Mouse (Mus musculus) right cerebral cortex, adult 18-20 months (tissue): Measurements from ENCODE around the gene Tmcc3.
"Not testable (repeated sequence)": the region's sequence is repeated elsewhere in the genome, so short reads cannot be mapped to it uniquely, and the experiment has no call there.

Source experiments
- DNase-seq: peaks from one replicate; pipeline ENCODE4 v3.0.0; 2022; ENCODE audit warnings: mixed read lengths

The Tmcc3 gene

DNA sequence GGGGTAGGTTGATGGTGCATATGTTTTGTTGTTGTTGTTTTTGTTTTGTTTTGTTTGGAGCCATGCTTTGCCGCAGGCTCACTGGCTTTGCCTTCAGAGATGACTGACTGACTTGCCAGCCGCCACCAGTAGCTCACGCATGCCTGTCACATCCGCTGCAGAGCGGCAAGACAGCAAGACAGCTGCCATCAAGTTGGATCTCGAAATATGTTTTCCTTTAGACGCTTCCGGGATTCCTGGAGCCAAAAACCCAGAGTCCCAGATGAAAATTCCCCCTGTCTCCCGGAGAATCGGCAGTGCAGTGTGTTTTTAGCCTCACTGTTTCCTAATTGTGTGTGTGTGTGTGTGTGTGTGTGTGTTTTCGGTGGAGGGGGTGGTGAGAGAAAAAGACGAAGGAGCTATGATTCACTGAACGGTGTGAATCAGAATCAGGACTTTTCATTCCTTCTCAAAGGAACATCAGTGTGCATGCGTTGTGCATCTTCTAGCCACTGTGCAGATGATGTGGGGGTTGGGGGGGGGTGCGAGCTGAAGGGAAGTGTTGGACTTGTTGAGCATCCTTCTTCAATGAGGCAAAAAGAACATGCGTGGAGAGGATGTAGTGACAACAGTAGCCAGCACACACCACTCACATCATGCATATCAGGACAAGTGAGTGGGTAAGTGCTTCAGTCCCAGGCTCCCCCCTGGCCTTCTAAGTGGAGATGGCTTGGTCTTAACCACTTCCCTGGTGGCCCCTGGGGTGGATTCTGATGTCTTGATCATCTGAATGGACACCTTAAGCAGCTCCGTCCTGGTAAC, 208.8 kb downstream of the Tmcc3 start:
- peak; percentile 48 for DNase-seq

DNA sequence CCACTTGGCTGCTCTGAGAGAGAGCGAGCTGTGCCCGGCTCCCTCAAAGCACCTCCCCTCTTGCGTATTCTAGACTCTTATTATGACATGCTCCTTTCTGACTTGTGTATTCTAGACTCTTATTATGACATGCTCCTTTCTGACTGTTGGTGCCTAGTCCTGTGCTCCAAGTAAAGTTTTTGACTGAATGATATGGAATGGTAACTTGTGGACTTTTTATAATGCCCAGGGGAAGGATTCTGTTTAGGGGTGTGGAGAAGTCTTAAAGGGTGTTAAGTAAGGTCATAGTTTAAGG, 209.3 kb downstream of the Tmcc3 start:
- no peak for DNase-seq

DNA sequence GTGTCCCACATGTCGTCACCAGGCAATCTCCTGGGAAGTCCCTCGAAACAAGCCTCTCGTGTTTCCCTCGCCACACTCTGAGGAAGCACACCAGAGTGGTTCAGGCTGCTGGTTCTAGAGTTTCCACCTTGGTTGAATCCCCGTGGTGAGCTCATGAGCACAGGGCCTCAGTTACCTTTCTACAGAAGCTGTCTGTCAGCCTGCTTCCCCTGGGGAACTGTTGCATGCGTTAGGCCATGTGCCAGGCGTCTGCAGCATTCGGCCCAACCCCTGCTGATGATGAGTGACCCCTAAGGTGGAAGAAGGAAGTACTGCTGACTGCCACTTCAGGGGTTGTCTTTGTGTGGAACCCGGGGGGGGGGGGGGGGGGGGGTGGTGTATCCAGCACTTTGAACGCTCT, 210.0 kb downstream of the Tmcc3 start:
- no peak for DNase-seq

DNA sequence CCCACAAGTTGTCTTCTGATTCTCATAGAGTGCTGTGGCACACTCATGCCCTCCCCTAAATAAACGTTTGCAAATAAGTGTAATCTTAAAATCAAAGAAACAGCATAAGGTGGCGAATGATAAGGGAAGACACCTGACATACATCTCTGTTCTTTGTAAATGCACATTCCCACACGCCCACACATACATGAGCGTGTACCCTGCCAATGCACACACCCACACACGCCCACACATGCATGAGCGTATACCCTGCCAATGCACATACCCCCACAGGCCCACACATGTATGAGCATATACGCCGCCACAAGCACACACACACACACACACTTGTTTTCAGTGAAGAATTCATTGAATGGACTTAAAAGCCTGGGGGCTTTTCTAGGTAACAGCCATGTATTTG, 211.5 kb downstream of the Tmcc3 start:
- DNase-seq: peak; percentile 33

DNA sequence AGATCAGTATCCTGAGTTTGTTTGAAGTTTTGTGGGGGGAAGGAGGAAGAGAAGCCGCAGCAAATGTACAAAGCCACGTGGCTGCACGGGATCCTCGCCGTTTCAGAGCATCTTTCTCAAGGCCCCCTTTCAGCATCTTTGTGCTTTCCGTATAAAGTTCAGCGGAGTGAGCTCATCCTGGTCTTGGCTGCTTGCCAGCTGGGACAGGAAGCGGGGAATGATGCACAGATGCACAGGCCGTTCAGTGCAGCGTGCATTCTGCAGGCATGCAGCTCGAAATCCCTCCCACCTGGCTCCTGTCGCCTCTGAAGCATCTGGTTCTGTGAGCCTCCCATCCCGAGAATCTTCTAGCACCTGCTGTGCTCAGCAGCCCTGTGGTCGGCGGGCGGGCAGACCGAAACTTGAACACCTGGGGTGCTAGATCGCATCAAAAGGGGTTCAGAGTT, 212.0 kb downstream of the Tmcc3 start:
- DNase-seq: peak; percentile 87

DNA sequence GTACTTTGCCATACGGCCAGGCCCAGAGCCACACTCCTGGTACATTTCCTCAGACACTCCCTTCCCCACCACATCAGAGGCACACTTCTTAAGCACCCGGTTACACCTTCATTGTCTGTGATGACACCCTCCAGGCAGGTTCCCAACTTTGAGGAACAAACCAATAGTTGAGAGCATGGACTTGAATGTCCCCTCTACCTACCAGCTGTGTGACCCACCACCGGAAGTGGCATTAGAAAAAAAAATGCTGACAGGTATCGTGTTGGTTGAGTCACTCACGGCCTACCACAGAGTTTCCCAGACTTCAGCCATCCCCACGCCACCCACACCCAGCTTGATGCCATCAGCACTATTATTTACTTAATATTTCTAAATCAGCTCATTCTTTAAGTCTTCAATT, 213.2 kb downstream of the Tmcc3 start:
- no peak for DNase-seq

DNA sequence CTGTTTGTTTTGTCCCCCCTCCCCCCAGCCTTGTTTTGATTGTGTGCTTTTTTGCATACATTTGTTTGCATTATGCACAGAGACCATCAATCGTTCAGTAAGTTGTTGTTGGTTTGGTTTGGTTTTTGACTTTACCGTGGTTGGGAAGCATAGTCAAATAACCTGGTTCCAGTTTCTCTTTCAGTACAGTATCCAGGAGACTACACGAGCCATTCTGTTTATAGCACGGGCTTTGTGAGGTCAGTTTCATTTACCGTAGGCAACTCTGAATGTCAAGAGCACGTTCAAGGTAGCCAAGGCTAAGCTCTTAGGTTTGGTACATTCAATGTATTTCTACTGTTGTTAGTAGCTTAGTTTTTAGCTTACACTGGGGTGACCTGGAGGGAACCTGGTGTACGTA, 214.0 kb downstream of the Tmcc3 start:
- no peak for DNase-seq

DNA sequence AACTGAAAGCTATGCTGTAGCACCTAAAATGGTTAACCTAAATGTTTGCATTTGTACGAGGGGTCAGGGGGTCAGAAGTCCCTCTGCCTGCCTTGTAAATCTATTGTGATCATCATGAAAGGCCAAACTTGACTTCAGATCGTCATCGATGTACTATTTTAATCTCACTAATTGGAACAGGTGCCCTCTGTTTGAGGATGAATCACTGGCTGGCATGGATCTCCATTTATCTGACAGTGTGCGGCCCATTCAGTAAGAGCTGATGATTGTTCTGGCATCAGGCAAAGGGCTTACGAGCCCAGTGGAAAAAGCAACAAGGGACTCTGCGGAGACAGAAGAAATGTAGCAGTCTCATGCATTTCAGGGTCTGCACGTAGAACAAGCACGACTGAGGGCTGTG, 215.1 kb downstream of the Tmcc3 start:
- no peak for DNase-seq

DNA sequence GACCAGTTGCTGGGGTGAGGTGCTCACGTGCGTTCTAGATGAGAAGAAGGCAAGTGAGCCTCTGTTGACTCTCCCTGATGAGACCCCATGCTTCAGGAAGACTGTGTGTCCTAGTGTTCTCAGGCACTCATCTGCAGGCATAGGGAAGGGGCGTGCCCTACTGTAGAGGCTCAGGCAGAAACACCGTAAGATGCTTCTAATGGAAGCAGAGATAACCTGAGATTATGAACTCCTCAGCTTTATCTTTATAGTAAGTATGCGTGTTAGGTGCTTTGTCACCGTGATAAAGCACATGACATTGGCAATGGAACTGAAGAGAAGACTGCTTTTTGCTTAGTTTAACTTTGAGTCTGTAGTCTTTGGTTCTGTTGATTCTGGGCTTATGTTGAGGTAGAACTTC, 215.5 kb downstream of the Tmcc3 start:
- no peak for DNase-seq

DNA sequence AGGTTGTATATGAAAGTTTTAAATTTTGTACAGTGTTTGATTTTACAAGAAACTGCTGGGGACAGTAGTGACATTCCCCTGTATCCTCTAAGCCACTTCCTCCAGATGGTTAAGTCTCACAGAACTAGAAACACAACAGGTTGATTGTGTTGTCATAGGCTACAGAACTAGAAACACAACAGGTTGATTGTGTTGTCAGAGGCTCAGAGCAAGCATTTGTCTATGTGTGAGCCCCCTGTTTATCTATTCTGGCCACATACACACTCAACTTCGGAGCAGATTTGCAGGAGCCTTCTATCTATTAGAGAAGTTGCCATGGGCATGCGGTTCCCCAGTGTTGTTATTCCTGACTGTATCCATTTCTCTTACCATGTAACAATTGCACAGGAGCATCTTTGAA, 218.3 kb downstream of the Tmcc3 start:
- DNase-seq: no peak

DNA sequence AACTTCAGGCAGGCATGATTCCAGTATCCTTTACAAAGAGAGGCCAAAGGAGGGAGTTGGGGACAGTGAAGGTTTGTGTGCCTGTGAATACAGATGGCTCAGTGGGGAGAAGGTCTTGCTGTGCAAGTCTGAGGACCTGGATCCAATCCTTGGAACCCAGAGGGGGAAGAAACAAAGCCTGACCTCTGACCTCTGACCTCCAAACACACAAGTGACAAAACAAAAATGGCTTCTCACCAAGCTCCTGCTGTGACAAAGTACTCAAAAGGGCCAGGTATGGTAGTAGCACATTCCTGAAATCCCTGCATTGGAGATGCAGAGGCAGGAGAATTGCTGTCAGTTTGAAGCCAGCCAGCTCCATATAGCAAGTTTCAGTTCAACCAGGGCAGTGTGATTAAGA, 219.7 kb downstream of the Tmcc3 start:
- DNase-seq: no peak

DNA sequence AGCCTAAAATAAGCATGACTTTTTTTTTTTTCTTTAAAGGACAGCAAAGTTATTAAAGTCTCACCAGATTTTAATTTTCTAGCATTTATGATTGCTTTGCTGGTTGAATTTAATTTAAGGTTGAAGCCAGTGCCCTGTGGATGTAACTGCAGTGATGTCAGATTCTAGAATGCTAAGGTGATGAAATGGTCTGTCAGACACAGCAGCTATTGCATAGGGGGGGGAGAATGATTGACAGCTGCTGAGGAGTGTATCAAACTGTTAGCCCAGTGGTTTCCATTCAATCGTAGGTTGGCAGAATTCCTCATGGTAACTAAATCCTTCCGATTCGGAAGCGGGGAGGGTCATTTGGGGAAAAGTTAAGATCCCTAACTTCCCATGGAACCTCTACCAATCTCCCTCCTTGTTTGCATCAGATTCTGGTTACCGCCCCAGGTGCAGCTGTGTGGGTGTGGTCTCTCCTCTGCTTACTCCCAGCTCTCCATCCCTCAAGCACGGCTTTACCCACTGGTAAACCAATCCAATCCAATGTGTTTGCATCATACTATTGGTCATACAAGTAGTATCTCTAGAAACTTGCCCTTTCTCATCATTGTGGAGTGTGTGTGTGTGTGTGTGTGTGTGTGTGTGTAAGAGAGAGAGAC, 221.5 kb downstream of the Tmcc3 start:
- no peak for DNase-seq

DNA sequence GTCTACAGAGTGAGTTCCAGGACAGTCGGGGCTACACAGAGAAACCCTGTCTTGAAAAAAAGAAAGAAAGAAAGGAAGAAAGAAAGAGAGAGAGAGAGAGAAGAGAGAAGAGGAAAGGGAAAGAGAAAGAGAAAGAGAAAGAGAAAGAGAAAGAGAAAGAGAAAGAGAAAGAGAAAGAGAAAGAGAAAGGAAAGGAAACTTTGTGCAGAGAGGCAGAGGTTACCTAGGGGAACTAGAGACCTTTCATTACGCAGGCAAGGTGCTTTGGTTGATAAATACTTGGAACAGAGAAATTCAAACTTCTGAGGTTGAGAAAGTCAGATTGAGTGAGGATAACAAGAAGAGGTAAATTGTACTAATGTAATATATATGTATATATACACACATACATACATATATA, 226.9 kb downstream of the Tmcc3 start:
- DNase-seq: not testable (repeated sequence)

DNA sequence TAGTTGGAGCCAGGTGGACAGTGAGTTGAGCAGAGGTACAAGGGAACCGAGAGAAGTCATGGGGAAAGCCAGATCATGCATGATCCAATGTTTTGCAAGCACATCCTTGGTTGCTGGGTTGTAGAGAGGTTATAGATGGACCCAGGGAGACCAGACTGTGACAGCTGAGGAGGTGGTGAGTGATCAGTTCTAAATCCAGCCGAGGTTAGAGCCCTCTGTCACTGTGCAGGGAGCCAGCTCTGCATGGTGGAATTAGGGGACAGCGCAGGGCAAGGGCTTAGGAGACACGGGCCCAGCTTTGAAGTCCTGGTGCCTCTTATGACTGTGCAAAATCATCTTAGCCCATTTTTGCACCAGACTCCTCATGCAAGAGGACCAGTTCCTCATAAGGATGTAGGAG, 228.5 kb downstream of the Tmcc3 start:
- DNase-seq: no peak

DNA sequence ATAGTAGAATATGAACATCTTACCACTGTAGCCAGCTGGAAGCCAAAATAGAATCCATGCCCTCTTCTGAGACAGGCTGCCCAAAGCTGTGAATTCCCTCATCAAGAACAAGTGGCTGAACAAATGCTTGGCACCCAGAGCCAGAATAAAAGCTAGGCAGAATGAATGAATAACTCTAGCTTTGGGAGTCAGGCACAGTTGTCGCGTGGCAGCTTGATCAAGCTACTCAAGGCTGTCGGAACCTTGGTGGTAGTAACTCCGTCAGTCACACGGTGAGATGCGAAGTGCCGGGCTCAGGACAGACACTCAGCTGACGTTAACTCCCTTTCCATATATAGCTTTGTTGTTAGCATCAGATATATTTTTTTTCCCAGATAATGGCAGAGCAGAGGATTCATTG, 232.2 kb downstream of the Tmcc3 start:
- no peak for DNase-seq

DNA sequence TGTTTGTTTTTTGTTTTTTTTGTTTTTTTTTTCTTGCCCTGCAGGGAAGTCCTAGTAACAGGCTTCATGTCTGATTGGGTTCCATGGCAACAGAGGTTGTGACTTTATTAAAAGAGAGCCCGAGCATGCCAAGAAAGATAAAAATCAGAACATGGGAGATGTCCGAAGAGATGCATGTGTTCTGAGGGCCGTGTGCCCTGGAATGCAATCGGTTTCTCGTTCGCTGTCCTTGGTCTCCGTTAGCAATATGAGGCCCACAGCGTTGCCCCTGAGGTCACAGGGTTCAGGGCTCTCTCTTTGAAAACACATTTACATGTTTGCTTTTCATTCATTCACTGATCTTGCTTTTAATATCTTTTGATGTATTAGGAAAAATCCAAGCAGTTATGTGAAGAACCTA, 233.1 kb downstream of the Tmcc3 start:
- DNase-seq: no peak

DNA sequence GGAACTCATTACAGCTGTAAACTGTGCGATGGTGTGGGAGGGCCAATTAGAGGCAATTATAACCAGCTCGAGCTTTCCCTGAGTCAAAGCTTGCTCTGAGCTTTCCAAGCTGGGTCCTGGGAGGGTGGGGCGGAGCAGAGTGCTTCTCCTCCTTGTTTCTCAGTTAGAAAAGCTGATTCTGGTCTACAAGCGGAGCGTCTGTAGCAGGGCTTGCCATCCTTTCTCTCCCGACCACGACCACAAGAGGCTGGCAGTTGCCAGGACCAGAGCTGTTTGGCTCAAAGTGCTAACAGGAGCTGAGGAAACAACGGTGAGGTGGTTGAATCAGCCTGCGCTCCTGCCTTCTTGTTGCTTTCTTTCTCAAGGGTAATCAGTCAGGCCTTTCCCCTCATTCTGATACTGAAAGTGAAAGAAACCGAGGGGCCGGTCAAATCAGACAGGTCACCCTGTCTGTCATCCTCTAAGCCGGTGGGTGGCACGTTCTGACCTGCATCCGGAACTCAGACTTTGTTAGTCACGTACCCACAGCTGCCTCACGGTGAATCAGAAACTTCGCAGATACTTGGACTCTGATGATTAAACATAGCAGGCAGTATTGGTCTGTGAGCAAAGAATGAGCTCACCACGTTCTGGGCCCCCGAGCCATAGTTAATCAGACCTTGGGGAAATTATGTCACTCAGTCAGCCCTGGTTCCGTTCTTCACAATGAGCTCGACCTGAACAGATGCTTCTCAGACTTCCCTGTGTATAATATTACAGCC, 233.7 kb downstream of the Tmcc3 start:
- DNase-seq: peak; percentile 73

DNA sequence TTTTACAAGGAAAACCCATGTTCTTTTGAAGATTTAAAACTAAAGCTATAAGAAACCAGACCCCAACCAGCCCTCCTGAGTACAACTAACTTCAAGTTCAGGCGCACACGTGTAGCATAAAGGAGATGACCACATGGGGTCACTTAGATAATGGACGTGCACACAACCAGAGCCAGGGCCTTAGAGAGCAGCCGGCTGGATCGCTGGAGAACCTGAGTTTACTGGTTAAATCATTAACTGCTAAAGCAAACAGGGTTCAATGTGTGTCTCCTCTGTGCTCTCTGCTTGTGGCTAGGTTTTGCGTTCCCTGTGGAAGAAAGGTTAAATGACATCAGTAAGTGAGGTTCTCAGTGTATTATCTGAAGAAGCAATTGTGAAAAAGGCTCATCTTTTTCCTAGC, 234.9 kb downstream of the Tmcc3 start:
- DNase-seq: no peak

DNA sequence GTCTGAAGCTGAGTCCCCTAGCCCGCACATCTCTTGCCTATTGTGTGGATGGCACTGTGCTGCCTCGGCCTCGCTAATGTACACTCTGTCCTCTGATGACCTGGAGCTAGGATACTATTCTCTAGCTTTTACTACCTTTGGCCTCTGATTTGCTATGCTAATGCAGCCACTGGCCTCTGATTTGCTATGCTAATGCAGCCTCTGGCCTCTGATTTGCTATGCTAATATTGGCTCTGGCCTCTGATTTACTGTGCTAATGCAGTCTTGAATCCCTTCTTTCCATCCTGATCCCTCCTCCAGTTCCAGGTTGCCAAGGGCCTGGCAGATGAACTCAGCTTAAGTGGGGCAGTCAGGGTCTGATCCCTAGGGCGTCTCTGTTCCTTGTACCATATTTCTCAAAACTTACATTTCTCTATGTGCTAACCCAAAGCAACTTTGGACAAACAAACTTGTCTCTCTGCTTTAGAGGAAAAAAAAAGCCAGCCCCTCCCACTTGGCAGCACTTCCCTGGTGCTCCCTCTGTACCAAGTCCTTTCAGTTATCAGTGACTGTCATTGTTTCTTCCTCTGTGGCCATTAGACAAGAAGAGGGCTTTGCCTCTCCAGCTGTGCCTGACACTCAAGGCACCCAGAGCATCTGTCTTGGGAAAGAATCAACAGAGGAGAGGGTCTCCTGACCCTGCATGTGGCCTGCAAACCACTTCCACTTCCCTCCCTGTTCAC, 237.9 kb downstream of the Tmcc3 start:
- peak; percentile 41 for DNase-seq

DNA sequence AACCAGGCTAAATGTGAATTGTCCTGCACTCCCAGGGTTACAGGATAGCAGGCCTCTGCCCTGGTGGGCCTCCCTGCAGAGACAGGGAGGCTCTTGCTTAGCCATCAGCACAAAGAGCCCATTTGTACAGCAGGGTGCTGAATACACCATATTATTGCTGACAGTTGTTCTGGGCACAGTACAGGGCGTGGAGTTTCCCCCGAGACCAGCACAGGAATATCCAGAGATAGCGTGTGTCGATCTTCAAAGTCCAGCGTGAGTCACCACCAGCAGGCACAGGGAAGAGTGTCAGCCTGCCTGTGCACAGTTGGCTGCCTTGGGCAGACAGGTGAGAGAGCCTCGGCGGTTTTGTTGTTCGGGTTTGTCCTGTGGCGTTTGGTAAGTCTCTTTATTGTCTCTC, 238.9 kb downstream of the Tmcc3 start:
- peak; percentile 23 for DNase-seq

DNA sequence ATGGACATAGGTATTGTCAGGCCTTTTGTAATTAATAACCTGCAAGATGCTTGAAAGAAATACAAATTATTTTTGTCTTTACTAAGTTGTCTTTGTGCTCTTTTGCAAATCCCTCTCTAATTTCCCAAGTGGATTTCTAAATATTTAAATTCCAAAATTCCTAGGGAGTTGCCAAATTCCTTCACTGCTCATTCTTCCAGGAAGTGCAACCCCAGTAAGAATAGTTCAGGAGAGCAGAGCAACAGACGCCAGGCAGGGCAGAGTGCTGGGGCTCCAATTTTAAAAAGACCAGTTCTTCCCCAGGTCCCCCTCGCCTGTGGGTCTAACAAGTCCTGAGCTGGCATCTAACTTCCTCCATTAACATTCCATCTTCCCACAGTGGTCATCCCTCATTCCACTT, 239.3 kb downstream of the Tmcc3 start:
- no peak for DNase-seq

DNA sequence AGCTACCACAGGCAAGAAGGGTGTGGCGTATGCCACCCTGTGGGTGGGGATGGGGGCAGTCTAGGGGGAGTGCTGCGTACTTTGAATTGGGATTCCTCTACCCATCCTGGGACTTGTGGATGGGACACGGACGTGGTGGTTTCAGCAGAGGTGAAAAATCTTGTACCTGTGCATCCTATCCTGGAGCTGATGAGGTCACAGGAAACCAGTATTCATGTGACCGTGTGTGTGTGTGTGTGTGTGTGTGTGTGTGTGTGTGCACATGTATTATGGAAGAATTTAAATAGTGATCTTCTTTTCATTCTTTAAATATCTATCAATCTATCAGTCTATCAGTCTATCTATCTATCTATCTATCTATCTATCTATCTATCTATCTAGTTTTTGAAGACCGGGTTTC, 239.8 kb downstream of the Tmcc3 start:
- DNase-seq: no peak

DNA sequence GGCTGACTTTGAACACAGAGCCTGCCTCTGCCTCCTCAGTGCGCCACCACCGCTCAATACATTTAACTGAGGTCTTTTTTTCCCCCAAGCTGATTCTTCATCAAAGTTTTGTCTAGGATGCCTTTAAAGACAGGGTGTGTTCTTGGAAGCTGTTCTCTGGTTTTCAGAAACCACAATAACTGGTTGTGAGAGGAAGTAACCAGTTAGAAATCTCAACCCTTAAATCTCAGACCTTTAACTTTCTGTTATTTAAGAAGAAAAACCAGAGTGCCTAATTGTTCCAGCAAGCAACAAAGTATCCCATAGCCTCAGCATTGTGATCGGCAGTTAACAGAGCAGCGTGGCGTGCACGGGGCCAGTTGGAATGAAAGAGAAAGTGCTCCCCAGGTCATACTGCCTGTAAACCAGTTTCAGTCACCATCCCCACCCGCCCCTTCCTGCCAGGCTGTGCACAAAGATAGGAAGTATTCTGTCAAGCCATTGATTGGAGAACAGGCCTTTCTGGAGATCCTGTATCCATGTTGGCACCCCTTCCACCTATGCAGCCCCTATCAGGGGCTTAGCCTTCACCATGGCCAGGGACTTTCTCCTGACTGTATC, 240.3 kb downstream of the Tmcc3 start:
- no peak for DNase-seq
